Mouse (Mus musculus): ENCODE results near the gene Dnajb6.

DNA sequence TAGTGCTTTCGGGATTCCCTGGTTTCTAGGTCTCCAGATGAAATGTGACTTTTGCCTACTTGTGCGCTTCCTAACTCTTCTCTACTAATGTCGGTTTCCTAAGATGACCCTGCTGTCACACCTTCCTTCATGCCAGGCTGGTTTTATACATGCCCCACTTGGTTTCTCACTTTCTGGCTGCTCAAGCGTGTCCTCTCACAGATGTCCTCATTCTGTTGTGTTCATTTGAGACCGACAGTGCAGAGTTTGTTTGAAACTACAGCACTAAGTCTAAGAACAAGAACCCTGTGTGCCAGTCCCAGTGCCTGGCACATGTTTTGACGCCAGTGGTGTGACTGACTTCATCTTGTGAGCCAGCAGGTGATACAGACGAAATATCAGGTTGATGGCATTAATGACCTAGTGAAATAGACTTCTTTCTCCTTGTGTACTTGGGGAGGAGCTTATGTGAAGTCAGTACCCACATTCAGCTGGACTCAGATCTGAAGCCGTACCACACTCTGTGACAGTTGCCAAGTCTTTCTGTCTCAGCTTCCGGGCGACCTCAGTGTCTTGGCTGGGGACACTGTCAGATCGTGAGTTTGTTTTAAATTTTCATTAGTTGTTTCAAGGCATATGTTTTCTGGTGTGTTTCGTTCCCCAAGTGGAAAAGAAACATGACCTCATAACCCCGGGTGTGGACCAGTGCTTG lies 38.1 kb downstream of the Dnajb6 start:
- TF ChIP-seq TAL1 (conservative IDR thresholded peaks at IDR 0.05; ENCODE audit: low read depth, low read length) (no peak), CTCF (IDR thresholded peaks at IDR 0.05; ENCODE audit: low read depth, low read length) (no peak), GATA1 (IDR thresholded peaks at IDR 0.05; ENCODE audit: borderline replicate concordance, low read length) (no peak), POLR2AphosphoS5 (IDR thresholded peaks at IDR 0.05; ENCODE audit: insufficient replicate concordance, low read depth, low read length) (no peak)
